18 mouse cellular contexts compared by ENCODE assay signal in genomic region chr13:56769431-56769830, GRCm38 (mm10). TPM values are rescaled to one million over a fixed set of nuclear protein-coding genes. Genes with fewer than 3 reads are reported as not detected.
DNase-seq lines count a peak whose midpoint lies in the region; ATAC-seq lines count a peak whose summit lies in the region.
"Had no signal": no experiment of that assay in that cellular context is flagged by ENCODE, and none has a peak within 500 bp of the region (broad histone marks: within the 10 kb centered on the region; RNA-seq: fewer than 3 reads in every experiment).

No protein-coding gene starts in this region.

- H3K4me3 ChIP-seq in midbrain, embryonic 10.5 days = no peak overlapping the region
- H3K4me3 ChIP-seq in midbrain, embryonic 11.5 days (ENCODE audit: low read depth, low read length) = no peak overlapping the region
- no peak overlapping the region for H3K4me3 ChIP-seq in forebrain, embryonic 12.5 days (replicated peaks)
- no peak overlapping the region for H3K4me3 ChIP-seq in limb, embryonic 13.5 days
- H3K4me3 ChIP-seq: heart, adult 2 months; liver, embryonic 13.5 days had no signal

- H3K27me3 ChIP-seq in midbrain, embryonic 10.5 days (ENCODE audit: low read depth, poor library complexity, severe bottlenecking) = peaks cover 26% of the 10 kb centered on the region
- no peaks in the 10 kb centered on the region; the same call in 1 of the 2 replicates for H3K27me3 ChIP-seq in midbrain, embryonic 11.5 days (ENCODE audit: control insufficient read depth, insufficient read depth, low read length)
- H3K27me3 ChIP-seq in forebrain, embryonic 12.5 days = peaks cover 4% of the 10 kb centered on the region; the same call in 1 of the 2 replicates
- H3K27me3 ChIP-seq in limb, embryonic 13.5 days = no peaks in the 10 kb centered on the region
- H3K27me3 ChIP-seq: Patski had no signal

- WGBS in midbrain, embryonic 10.5 days = 24% methylated on average over 4 of the region's 4 CpGs
- 26% methylated on average over 4 of the region's 4 CpGs for WGBS in midbrain, embryonic 11.5 days
- WGBS in forebrain, embryonic 12.5 days = 17% methylated on average over 4 of the region's 4 CpGs
- 23% methylated on average over 3 of the region's 4 CpGs for WGBS in limb, embryonic 13.5 days

- H3K4me1 ChIP-seq in midbrain, embryonic 10.5 days = peaks cover 47% of the 10 kb centered on the region
- peaks cover 26% of the 10 kb centered on the region for H3K4me1 ChIP-seq in midbrain, embryonic 11.5 days (ENCODE audit: control insufficient read depth, insufficient read depth, low read length)
- peaks cover 50% of the 10 kb centered on the region for H3K4me1 ChIP-seq in forebrain, embryonic 12.5 days
- H3K4me1 ChIP-seq in limb, embryonic 13.5 days = peaks cover 35% of the 10 kb centered on the region
- H3K4me1 ChIP-seq: liver, embryonic 13.5 days had no signal

- H3K27ac ChIP-seq in midbrain, embryonic 10.5 days (replicated peaks) = peak overlapping the region; percentile 55
- no peak overlapping the region; the same call in 1 of the 2 replicates for H3K27ac ChIP-seq in midbrain, embryonic 11.5 days (ENCODE audit: low read depth, low read length)
- H3K27ac ChIP-seq in forebrain, embryonic 12.5 days = peak overlapping the region; percentile 89
- H3K27ac ChIP-seq in limb, embryonic 13.5 days = no peak overlapping the region
- H3K27ac ChIP-seq: heart, adult 2 months; liver, embryonic 13.5 days had no signal

- H3K9me3 ChIP-seq in midbrain, embryonic 10.5 days (replicated peaks) = no peaks in the 10 kb centered on the region
- H3K9me3 ChIP-seq in midbrain, embryonic 11.5 days (ENCODE audit: control insufficient read depth, low read length) = no peaks in the 10 kb centered on the region
- no peaks in the 10 kb centered on the region; the same call in 1 of the 2 replicates for H3K9me3 ChIP-seq in forebrain, embryonic 12.5 days
- H3K9me3 ChIP-seq in limb, embryonic 13.5 days = no peaks in the 10 kb centered on the region
- H3K9me3 ChIP-seq: liver, embryonic 13.5 days had no signal

- no peak for DNase-seq in midbrain, embryonic 10.5 days (ENCODE audit: low spot score)
- no peak for DNase-seq in midbrain, embryonic 11.5 days (ENCODE audit: low spot score, missing footprints)
- DNase-seq in embryo, embryonic 11 days = peak; percentile 42
- DNase-seq in kidney, adult 9 months = no peak
- DNase-seq in urinary bladder, postnatal 25 days (ENCODE audit: low spot score) = no peak
- DNase-seq: adrenal gland, postnatal 25 days; cerebellum, adult 9-10 months; gastrocnemius, postnatal 10 days; heart, adult 2 months; kidney, postnatal 4 days; liver, embryonic 13.5 days; right cerebral cortex, adult 18-20 months had no signal

- H3K9ac ChIP-seq in midbrain, embryonic 11.5 days (ENCODE audit: low read length) = no peak overlapping the region
- no peak overlapping the region for H3K9ac ChIP-seq in forebrain, embryonic 12.5 days
- 0 out of 2 replicates have a peak overlapping the region, but pooled peaks have one; percentile 4 for H3K9ac ChIP-seq in limb, embryonic 13.5 days
- H3K9ac ChIP-seq: liver, embryonic 13.5 days had no signal

- no peaks in the 10 kb centered on the region for H3K36me3 ChIP-seq in midbrain, embryonic 10.5 days
- no peaks in the 10 kb centered on the region for H3K36me3 ChIP-seq in midbrain, embryonic 11.5 days (ENCODE audit: control insufficient read depth, insufficient read depth, low read length)
- H3K36me3 ChIP-seq in forebrain, embryonic 12.5 days (replicated peaks) = no peaks in the 10 kb centered on the region
- no peaks in the 10 kb centered on the region for H3K36me3 ChIP-seq in limb, embryonic 13.5 days
- H3K36me3 ChIP-seq: liver, embryonic 13.5 days had no signal

- H3K4me2 ChIP-seq in midbrain, embryonic 11.5 days = no peak overlapping the region
- no peak overlapping the region for H3K4me2 ChIP-seq in forebrain, embryonic 12.5 days
- no peak overlapping the region for H3K4me2 ChIP-seq in limb, embryonic 13.5 days (replicated peaks)
- H3K4me2 ChIP-seq: liver, embryonic 13.5 days had no signal

- ATAC-seq in midbrain, embryonic 11.5 days (ENCODE audit: low FRiP score) = no peak
- no peak for ATAC-seq in forebrain, embryonic 12.5 days (ENCODE audit: low FRiP score)
- no peak for ATAC-seq in limb, embryonic 13.5 days (ENCODE audit: low FRiP score, low read depth)
- ATAC-seq: activated CD4-positive, CD25-positive, alpha-beta regulatory T cell, adult 4 months; inflammation-experienced regulatory T-cells, adult 6 months; Patski had no signal

RNA-seq across cellular contexts. Expression of gene Gm45623, which starts 15.8 kb away (rescaled TPM):
- polyA plus RNA-seq in midbrain, embryonic 10.5 days (2016; fragmentation: Nextera tagmentation; extraction: Ambion mirVana) = not detected in 2 replicates
- not detected in 2 replicates for polyA plus RNA-seq in midbrain, embryonic 11.5 days (2014; fragmentation: Nextera tagmentation; extraction: Ambion mirVana)
- 0.22 and 0.38 TPM in 2 replicates for polyA plus RNA-seq in forebrain, embryonic 12.5 days (2016; fragmentation: Nextera tagmentation; extraction: Ambion mirVana)
- polyA plus RNA-seq in limb, embryonic 13.5 days (2015; fragmentation: Nextera tagmentation; extraction: Ambion mirVana) = 0.10 and 0.26 TPM in 2 replicates
- polyA plus RNA-seq: activated CD4-positive, CD25-positive, alpha-beta regulatory T cell, adult 4 months; heart, adult 2 months; heart, postnatal 0 days; inflammation-experienced regulatory T-cells, adult 6 months; liver, embryonic 13.5 days; Patski had no signal

Comparison
In these comparisons a context has a peak if more than half of its experiments do, and no peak if none do; other contexts are left out.
1. H3K27ac ChIP-seq: peak in midbrain, embryonic 10.5 days (single experiment) and forebrain, embryonic 12.5 days (single experiment); none in midbrain, embryonic 11.5 days (single experiment) and limb, embryonic 13.5 days (single experiment).